Mouse (Mus musculus) olfactory bulb, adult 2 months (tissue): ENCODE measurements around the gene Cox8b.

ENCODE experiments used
- CTCF ChIP-seq: fragments of 200-500 bp; IDR thresholded peaks from 2 replicates; pipeline ENCODE4 v1.5.1; 2012; ENCODE audit warnings: low read depth, mild to moderate bottlenecking, low read length, moderate library complexity; ENCODE audit not compliant: insufficient read depth
- POLR2A ChIP-seq: fragments of 200-500 bp; IDR thresholded peaks from 2 replicates; pipeline ENCODE4 v1.6.1; 2012; ENCODE audit warnings: mild to moderate bottlenecking, low read depth, low read length, moderate library complexity; ENCODE audit not compliant: insufficient read depth

- TF ChIP-seq CTCF: no peak
- TF ChIP-seq POLR2A: no peak
Measured at GRCm38 (mm10) chr7:140908181-140908580, 7.9 kb upstream of the Cox8b start.
